Mouse (Mus musculus) cerebellum, adult 18-20 months (tissue): ENCODE data around the gene Pithd1.

Experiments used
- DNase-seq, 2 experiments: peaks; one replicate each; pipeline ENCODE4 v3.0.0; 2021

Gene Pithd1

DNA sequence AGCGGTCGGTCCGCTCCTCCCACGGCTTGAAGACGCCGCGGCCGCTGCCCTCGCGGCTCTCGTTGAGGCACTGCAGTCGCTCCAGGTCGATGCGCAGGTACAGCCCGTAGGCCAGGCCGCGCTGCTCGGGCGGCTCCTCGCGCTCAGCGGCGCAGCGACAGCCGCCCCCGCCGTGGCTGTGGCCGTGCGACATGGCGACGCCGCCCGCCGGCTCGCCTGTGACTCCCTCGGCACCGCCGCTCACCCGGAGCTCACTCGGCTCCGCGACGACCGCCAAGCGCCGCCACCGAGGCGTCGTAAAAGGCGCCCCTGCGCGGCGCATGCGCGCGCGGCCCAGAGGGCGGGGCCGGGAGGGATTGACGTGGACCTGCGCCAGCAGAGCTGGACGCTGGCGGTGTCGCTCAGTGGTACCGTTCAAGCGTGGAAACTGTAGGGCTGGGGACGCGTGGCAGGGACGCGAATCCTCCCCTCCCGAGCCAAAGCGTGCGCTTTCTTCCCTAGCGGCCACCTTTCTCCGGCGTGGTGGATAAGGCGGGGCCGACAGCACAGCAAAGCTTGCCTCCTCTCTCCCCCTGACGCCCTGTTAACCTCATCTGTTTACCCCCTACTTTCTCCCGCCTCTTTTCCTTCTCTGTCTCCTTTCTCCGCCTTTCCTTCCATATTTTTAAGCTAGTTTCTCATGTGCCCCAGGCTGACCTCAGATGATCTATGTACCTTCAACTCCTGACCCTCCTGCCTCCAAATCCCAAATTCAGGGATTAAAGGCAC, at the start of gene Pithd1:
Pithd1 (minus strand) TSS at position 322 of the 768 bp plus-strand sequence.
- peak; percentile 86 to 97 for DNase-seq

DNA sequence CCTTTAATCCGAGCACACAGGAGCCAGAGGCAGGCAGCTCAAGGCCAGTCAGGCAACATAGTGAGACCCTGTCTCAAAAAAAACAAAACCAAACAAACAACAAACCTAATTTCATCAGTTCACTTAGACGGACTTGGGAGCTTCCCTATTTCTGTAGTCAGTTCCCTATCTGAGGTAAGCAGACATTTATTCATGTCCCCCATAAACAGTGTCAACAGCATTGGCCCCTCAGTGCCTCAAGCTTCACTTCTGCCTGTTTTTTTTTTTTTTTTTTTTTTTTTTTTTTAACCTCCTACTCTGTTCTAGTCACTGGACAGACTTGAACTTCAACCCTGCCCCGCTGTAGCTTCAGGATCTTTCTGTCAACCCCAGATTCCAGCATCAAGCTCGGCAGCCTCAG, 48.0 kb upstream of the Pithd1 start:
- DNase-seq = no peak

- no peak for DNase-seq
These were observed 46.2 kb upstream of the Pithd1 start for GRCm38 (mm10) chr4:136033231-136033630.

DNA sequence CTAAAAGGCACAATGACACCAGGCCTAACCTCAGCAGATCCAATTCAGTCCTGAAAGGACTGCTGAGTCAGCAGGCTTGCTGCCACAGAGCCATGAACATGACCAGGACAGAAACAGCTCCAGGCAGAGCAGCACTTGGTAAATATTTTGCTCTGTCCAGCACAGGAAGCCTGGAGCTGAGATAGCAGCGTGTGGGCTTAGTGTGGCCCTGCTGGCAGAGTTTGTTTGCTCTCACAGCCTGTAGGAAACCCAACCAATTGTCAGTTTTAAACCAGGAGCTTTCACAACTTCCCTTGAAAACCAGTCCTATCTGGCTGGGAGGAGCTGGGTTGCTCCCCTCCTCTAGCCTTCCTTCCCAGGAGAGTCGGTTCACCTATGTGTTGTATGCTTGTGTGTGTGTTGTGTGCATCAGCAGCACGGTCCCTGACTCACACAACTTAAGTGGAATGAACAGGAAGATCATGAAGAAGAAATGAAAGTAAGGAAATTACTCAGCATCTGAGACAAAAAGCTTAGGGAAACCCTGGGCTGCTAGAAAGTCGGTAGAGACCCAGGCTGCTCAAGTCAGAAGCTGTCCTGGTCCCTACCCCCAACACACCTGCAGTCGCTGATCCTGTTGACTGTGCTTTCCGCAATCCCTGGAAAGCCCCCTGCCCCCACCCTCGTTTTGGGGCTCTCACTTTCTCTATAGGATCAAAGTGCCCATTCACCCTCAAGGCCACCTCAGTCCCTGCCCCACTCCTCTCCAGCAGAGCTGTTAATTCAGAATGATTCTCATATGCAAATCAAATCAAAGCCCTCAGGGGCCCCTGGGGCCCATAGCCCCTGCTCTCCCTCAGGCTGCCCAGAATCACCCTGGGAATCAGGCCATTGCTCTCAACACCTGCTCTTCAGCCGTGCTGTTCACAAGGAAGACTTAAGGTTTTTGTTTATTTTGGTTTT, 44.2 kb upstream of the Pithd1 start:
- no peak for DNase-seq

GRCm38 (mm10) chr4:136028689-136029088, 41.6 kb upstream of the Pithd1 start:
- DNase-seq = no peak

- DNase-seq = no peak
These were observed 41.1 kb upstream of the Pithd1 start for GRCm38 (mm10) chr4:136028132-136028564.

DNA sequence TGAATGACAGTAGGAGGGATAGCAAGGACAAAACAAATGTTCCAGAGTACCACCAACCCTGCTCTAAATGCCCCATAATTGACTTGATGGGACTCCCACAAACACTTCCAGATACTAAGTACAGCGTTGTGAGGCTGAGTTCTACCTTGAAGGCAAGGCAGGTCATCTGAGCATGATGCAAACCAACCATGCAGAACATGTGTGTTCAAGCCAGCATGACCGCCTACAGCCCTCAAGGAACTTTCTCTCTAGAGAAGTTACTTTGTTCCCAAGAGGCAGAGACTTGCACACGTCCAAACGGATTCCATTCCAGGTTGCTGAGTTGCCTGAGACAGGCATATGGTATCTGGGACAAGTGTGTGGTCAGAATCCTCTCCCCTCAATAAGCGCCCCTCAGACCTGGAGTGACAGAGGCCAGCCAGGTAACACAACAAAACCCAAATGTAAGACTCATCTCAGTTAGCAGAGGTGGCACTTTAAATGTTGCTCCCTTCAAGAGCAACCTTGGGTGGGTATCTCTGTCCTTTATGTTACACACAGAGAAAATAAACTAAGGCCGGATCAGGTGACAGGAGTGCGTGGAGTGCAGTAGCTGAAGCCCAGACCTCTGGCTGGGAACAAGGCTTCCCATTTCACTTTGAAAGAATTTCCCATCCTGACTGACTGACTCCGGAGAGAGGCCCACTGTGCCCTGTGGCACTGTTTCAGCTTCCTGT, 40.5 kb upstream of the Pithd1 start:
- DNase-seq = no peak

DNA sequence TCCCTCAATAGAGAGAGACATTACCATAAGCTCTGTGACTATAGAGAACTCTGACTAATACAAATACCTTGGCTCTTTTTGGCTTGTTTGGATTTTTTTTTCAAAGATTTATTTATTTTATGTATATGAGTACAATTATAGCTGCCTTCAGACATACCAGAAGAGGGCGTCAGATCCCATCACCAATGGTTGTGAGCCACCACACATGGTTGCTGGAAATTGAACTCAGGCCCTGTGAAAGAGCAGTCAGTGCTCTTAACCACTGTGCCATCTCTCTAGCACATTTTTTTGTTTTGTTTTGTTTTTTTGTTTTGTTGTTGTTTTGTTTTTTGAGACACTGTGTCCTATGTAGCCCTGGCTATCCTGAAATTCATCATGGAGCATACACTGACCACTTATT, 38.3 kb upstream of the Pithd1 start:
- no peak for DNase-seq

DNA sequence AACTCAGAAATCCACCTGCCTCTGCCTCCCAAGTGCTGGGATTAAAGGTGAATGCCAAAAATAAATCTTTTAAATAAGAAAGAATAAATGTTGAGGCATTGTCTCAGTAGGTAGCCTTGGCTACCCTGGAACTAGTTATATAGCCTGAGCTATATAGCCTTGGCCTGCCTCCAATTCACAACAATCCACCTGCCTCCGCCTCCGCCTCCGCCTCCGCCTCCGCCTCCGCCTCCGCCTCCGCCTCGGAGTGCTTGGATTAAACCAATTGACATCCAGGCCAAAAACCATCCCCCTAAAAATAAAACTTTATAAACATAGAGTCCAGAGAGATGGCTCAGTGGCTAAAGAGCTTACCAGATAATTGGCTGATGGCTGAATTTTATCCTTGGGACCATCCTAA, 35.9 kb upstream of the Pithd1 start:
- DNase-seq = peak; percentile 14 to 15

DNA sequence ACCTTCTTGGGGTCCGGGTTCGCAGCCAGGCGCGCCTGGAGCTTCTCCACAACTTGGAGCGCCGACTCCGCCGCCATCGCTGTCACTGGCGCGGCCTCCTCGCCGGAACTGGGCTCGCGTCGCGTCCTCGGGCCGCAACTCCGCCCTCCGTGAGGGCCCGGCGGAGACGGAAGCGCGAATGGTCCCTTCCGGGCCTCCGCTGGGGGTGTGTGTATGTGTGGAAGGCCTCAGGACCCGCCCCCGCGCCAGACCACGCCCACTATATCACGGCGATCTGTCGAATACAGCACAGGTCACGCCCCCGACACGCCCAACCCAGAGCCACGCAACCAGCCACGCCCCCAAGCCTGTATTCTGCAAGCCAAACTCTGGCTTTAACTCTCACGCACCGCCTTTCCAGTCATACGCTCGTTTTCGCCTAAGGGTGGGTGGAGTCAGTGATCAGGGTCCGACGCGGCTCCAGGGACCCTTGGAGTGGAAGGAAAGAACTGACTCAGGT, 34.5 kb upstream of the Pithd1 start, which contains the start of gene Eloa:
Eloa (minus strand) TSS at position 215 of the 499 bp plus-strand sequence.
- DNase-seq = peak; percentile 99

- peak in 1 of 2 experiments; percentile 15 for DNase-seq
These were observed 33.9 kb upstream of the Pithd1 start for GRCm38 (mm10) chr4:136020743-136021548.

GRCm38 (mm10) chr4:136016059-136016602, 29.1 kb upstream of the Pithd1 start:
- no peak for DNase-seq

DNA sequence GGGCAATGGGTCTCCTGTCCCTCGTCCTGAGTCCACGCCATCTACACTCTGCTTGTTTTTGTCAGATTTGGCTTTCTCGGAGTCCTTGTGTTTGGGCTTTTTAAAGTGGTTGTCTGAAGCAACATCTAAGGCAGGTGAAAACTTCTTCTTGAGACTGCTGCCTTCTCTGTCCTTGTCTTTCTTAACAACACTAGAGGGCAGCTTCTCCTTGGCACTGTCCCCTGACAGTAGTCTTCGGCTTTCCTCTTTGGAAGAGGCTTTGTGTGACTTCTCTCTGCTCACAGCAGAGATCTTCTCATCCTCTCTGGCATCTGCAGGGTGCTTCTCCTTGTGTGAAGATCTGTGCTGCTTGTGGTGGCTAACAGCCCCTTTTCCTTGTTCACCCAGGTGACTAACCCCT, 23.5 kb upstream of the Pithd1 start:
- no peak for DNase-seq

DNA sequence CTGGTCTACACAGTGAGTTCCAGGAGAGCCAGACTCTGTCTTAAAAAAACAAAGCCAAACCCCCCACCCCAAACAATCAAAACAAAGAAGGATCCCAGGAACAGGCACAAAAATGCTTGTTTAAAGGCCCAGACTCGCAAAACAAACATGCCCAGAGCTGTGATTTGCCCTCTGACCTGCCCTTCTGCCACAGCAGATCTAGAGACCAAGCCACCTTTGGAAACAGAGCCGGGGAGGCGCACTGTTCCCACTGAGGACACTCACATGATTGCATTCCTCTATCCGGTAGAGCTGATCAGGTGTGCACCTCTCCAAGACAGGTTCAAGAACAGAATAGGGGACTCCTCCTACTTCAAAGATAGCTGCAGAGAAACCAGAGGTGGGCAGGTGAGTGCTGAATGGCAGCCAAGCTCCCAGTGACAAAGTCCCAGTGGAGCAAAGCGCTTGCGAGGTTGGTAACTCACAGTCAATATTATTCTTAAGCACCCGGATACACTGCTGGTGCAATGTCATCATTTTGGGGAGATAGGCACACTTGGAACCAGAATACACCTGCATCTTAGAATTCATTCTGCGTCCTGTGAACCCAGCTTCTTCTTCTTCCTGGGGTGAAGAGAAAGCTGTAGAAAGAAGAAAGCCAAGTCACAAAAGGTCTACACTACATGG, 21.9 kb upstream of the Pithd1 start:
- DNase-seq = no peak

- no peak for DNase-seq
These were observed 19.8 kb upstream of the Pithd1 start for GRCm38 (mm10) chr4:136006821-136007220.

DNA sequence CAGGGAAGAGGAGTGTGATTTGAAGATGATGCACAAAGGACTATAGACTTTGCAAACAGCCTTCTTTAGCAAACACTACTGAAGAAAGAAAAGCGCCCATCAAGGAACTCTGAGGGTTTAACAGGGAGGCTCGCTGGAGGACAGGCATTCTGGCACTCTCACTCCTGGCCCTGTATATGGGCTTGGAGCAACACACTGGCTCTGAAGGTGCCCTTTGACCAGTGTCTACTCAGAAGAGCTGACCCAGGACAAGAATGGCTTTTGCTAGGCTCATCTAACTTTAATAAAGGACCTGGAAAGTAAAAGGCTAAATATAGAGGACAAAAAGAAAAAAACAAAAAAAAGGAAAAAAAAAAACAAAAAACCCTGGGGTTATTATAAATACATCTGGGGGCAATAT, 17.9 kb upstream of the Pithd1 start:
- DNase-seq = no peak

DNA sequence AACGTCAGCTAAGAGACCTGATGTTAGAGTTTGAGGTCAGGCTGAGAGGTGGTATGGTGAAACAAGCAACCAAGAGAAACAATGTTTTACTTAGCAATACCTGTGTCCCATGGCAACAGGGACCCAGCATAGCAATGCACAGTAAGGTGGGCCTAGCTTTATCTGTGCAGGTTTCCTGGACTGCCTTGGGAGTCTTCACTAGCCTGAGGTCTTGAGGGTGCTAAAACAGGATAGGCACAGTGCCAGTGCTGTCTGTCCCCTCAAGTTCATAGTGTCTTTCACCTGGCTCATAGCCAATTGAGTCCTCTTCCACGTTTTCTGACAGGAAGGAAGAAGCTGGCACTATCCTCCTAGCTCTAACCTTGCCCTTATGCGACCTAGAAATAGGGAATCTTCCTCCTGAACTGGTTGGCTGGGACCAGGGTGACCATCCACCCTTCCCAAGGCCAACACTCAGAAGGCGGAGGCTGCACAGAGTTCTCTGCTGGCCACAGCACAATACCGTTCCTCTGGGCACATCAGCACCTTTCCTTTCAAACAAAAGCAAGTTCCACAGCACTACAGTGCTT, 17.1 kb upstream of the Pithd1 start:
- DNase-seq = no peak

DNA sequence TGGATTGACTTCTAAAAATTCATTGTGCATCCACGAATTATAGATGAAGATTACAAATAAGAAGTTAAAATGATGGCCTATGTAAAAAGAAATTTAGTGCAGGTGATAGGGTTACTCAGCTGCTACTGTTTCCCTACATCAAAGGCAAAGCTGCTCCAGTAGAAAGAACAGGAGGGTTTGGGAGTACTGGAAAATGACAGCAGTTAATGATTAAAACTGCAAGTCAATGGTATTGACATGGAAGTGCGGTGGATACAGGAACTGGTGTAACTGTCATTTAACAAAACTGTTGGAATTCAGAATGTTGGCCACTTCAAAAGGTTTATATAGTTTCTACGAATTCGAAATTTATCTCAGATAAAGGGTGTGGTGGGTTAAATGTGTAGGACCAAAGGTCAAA, 8.1 kb upstream of the Pithd1 start:
- DNase-seq = no peak

- DNase-seq = no peak
These were observed 6.9 kb upstream of the Pithd1 start for GRCm38 (mm10) chr4:135993941-135994340.

GRCm38 (mm10) chr4:135987714-135988113, 650 bp upstream of the Pithd1 start:
- no peak for DNase-seq
